Mouse (Mus musculus) bone marrow, adult 2 months (tissue): ENCODE results near the gene C1ql1.

Experiments
- CTCF ChIP-seq: fragments of 200-500 bp; IDR thresholded peaks from 2 replicates; pipeline ENCODE4 v1.5.1; 2011; ENCODE audit warnings: low read length, control low read depth; ENCODE audit not compliant: control insufficient read depth, insufficient read depth
- POLR2A ChIP-seq: fragments of 200-500 bp; IDR thresholded peaks from 2 replicates; pipeline ENCODE4 v1.6.1; 2011; ENCODE audit warnings: low read depth, mild to moderate bottlenecking, control low read depth, low read length, borderline replicate concordance; ENCODE audit not compliant: control insufficient read depth

DNA sequence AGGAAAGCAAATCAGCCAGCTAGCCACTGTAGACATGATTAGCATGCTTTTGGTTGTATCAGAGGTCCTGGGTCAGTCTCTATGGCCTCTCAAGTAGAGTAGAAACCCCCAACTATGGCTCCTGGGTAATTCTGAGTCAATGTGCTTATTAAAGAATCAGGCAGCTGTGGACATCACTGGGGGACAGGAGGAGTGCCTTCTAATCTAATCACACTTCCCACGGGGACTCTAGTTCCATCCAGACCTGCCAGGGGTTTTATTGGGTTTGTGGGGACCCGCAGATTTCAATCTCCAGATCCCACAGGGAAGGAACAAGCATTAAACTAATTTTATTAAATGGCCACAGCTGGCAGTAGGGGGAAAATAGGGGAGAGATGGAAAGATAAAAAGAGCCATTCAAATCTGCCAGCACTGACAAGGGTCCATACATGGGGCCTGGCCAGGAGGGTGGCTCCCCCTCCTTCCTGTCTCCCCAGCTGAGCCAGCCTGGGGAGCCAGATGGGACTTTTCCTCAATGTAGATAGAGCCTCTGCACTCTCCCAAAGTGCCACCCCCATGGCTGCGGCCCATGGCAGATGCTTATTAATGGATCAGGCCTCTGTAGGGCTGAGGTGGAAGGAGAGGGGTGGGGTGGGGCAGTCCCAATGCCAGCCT lies 8.8 kb downstream of the C1ql1 start:
- TF ChIP-seq CTCF, result no peak
- TF ChIP-seq POLR2A, result no peak
